Mouse (Mus musculus): ENCODE data around the gene Fto. TPM values are rescaled to one million over a fixed set of nuclear protein-coding genes. Genes with fewer than 3 reads are reported as not detected.

The Fto gene
- polyA plus RNA-seq, 1 experiment from 2014 or later: 55.3 TPM

GRCm38 (mm10) chr8:91342798-91343197, 29.5 kb downstream of the Fto start:
- WGBS: 70% methylated on average over 5 of the region's 5 CpGs
- Histone ChIP-seq H3K36me3 (ENCODE audit: insufficient read depth, low read length) (0 out of 2 replicates have a peak, but pooled peaks cover 2% of the 10 kb centered on the region), H3K27me3 (ENCODE audit: insufficient read depth, low read length) (no peaks in the 10 kb centered on the region), H3K27ac (no peak overlapping the region), H3K4me1 (replicated peaks; ENCODE audit: insufficient read depth, low read length) (peaks cover 7% of the 10 kb centered on the region), H3K4me3 (replicated peaks; ENCODE audit: low read depth, low read length) (no peak overlapping the region), H3K9ac (ENCODE audit: low read depth, low read length) (no peak overlapping the region), H3K9me3 (replicated peaks; ENCODE audit: low read length) (no peaks in the 10 kb centered on the region), H3K4me2 (ENCODE audit: low read length) (no peak overlapping the region)
- DNase-seq (ENCODE audit: low spot score) (no peak), ATAC-seq (replicated peaks; ENCODE audit: low FRiP score, low read depth) (no peak)
- TF ChIP-seq CTCF (IDR thresholded peaks at IDR 0.05; ENCODE audit: low read depth): no peak

- H3K4me2 ChIP-seq (ENCODE audit: low read length): no peak overlapping the region
- no peak overlapping the region for H3K27ac ChIP-seq
- 79% methylated on average over 11 of the region's 11 CpGs for WGBS
- H3K4me1 ChIP-seq (replicated peaks; ENCODE audit: insufficient read depth, low read length): peaks cover 10% of the 10 kb centered on the region
- H3K9ac ChIP-seq (ENCODE audit: low read depth, low read length): no peak overlapping the region
- 0 out of 2 replicates have a peak, but pooled peaks cover 2% of the 10 kb centered on the region for H3K36me3 ChIP-seq (ENCODE audit: insufficient read depth, low read length)
- no peaks in the 10 kb centered on the region for H3K27me3 ChIP-seq (ENCODE audit: insufficient read depth, low read length)
- ATAC-seq (replicated peaks; ENCODE audit: low FRiP score, low read depth) (no peak), DNase-seq (ENCODE audit: low spot score) (no peak)
- H3K4me3 ChIP-seq (replicated peaks; ENCODE audit: low read depth, low read length): no peak overlapping the region
- TF ChIP-seq CTCF (IDR thresholded peaks at IDR 0.05; ENCODE audit: low read depth): no peak
- H3K9me3 ChIP-seq (replicated peaks; ENCODE audit: low read length): no peaks in the 10 kb centered on the region
Observed at GRCm38 (mm10) chr8:91344659-91345058, 31.3 kb downstream of the Fto start.

GRCm38 (mm10) chr8:91347146-91347545, 33.8 kb downstream of the Fto start:
- Histone ChIP-seq H3K9me3 (replicated peaks; ENCODE audit: low read length) (no peaks in the 10 kb centered on the region), H3K27ac (no peak overlapping the region), H3K36me3 (ENCODE audit: insufficient read depth, low read length) (no peaks in the 10 kb centered on the region), H3K4me1 (replicated peaks; ENCODE audit: insufficient read depth, low read length) (peaks cover 11% of the 10 kb centered on the region), H3K4me3 (replicated peaks; ENCODE audit: low read depth, low read length) (no peak overlapping the region), H3K4me2 (ENCODE audit: low read length) (no peak overlapping the region), H3K27me3 (ENCODE audit: insufficient read depth, low read length) (no peaks in the 10 kb centered on the region), H3K9ac (ENCODE audit: low read depth, low read length) (no peak overlapping the region)
- 86% methylated on average over 10 of the region's 10 CpGs for WGBS
- no peak for ATAC-seq (replicated peaks; ENCODE audit: low FRiP score, low read depth)
- DNase-seq (ENCODE audit: low spot score): no peak
- no peak for TF ChIP-seq CTCF (IDR thresholded peaks at IDR 0.05; ENCODE audit: low read depth)

- no peak for DNase-seq (ENCODE audit: low spot score)
- Histone ChIP-seq H3K4me1 (replicated peaks; ENCODE audit: insufficient read depth, low read length) (peaks cover 7% of the 10 kb centered on the region; the same call in 1 of the 2 replicates), H3K27me3 (ENCODE audit: insufficient read depth, low read length) (no peaks in the 10 kb centered on the region), H3K27ac (no peak overlapping the region), H3K9ac (ENCODE audit: low read depth, low read length) (no peak overlapping the region), H3K36me3 (ENCODE audit: insufficient read depth, low read length) (no peaks in the 10 kb centered on the region), H3K4me2 (ENCODE audit: low read length) (no peak overlapping the region), H3K4me3 (replicated peaks; ENCODE audit: low read depth, low read length) (no peak overlapping the region), H3K9me3 (replicated peaks; ENCODE audit: low read length) (no peaks in the 10 kb centered on the region)
- no peak for ATAC-seq (replicated peaks; ENCODE audit: low FRiP score, low read depth)
- TF ChIP-seq CTCF (IDR thresholded peaks at IDR 0.05; ENCODE audit: low read depth): no peak
- 35% methylated on average over 6 of the region's 6 CpGs for WGBS
Observed at GRCm38 (mm10) chr8:91347595-91347994, 34.3 kb downstream of the Fto start.

GRCm38 (mm10) chr8:91349816-91350215, 36.5 kb downstream of the Fto start:
- ATAC-seq (replicated peaks; ENCODE audit: low FRiP score, low read depth) (no peak), DNase-seq (ENCODE audit: low spot score) (no peak)
- Histone ChIP-seq H3K4me2 (ENCODE audit: low read length) (no peak overlapping the region), H3K27ac (no peak overlapping the region), H3K4me3 (replicated peaks; ENCODE audit: low read depth, low read length) (no peak overlapping the region), H3K36me3 (ENCODE audit: insufficient read depth, low read length) (no peaks in the 10 kb centered on the region), H3K9ac (ENCODE audit: low read depth, low read length) (no peak overlapping the region), H3K9me3 (replicated peaks; ENCODE audit: low read length) (no peaks in the 10 kb centered on the region), H3K4me1 (replicated peaks; ENCODE audit: insufficient read depth, low read length) (0 out of 2 replicates have a peak, but pooled peaks cover 7% of the 10 kb centered on the region), H3K27me3 (ENCODE audit: insufficient read depth, low read length) (no peaks in the 10 kb centered on the region)
- TF ChIP-seq CTCF (IDR thresholded peaks at IDR 0.05; ENCODE audit: low read depth): no peak
- 93% methylated on average over 7 of the region's 7 CpGs for WGBS

GRCm38 (mm10) chr8:91350628-91351027, 37.3 kb downstream of the Fto start:
- no peak for DNase-seq (ENCODE audit: low spot score)
- Histone ChIP-seq H3K9me3 (replicated peaks; ENCODE audit: low read length) (no peaks in the 10 kb centered on the region), H3K27me3 (ENCODE audit: insufficient read depth, low read length) (no peaks in the 10 kb centered on the region), H3K9ac (ENCODE audit: low read depth, low read length) (no peak overlapping the region), H3K4me3 (replicated peaks; ENCODE audit: low read depth, low read length) (no peak overlapping the region), H3K4me1 (replicated peaks; ENCODE audit: insufficient read depth, low read length) (0 out of 2 replicates have a peak, but pooled peaks cover 7% of the 10 kb centered on the region), H3K4me2 (ENCODE audit: low read length) (no peak overlapping the region), H3K36me3 (ENCODE audit: insufficient read depth, low read length) (no peaks in the 10 kb centered on the region), H3K27ac (no peak overlapping the region)
- TF ChIP-seq CTCF (IDR thresholded peaks at IDR 0.05; ENCODE audit: low read depth): no peak
- 56% methylated on average over 7 of the region's 7 CpGs for WGBS
- ATAC-seq (replicated peaks; ENCODE audit: low FRiP score, low read depth): no peak

GRCm38 (mm10) chr8:91352598-91352997, 39.3 kb downstream of the Fto start:
- 90% methylated on average over 3 of the region's 3 CpGs for WGBS
- H3K27me3 ChIP-seq (ENCODE audit: insufficient read depth, low read length): no peaks in the 10 kb centered on the region

More at GRCm38 (mm10) chr8:91352598-91352997, 39.3 kb downstream of the Fto start:
- 0 out of 2 replicates have a peak, but pooled peaks cover 7% of the 10 kb centered on the region for H3K4me1 ChIP-seq (replicated peaks; ENCODE audit: insufficient read depth, low read length)
- no peak overlapping the region for H3K4me3 ChIP-seq (replicated peaks; ENCODE audit: low read depth, low read length)
- H3K27ac ChIP-seq: no peak overlapping the region
- TF ChIP-seq CTCF (IDR thresholded peaks at IDR 0.05; ENCODE audit: low read depth): no peak
- H3K9ac ChIP-seq (ENCODE audit: low read depth, low read length): no peak overlapping the region
- no peak for DNase-seq (ENCODE audit: low spot score)
- H3K36me3 ChIP-seq (ENCODE audit: insufficient read depth, low read length): no peaks in the 10 kb centered on the region
- no peaks in the 10 kb centered on the region for H3K9me3 ChIP-seq (replicated peaks; ENCODE audit: low read length)
- no peak overlapping the region for H3K4me2 ChIP-seq (ENCODE audit: low read length)
- no peak for ATAC-seq (replicated peaks; ENCODE audit: low FRiP score, low read depth)
